Mouse (Mus musculus) embryonic facial prominence, embryonic 15.5 days (tissue): ENCODE measurements around the gene Defb41. TPM values are rescaled to one million over a fixed set of nuclear protein-coding genes. Genes with fewer than 3 reads are reported as not detected.
"Not testable (repeated sequence)": the region's sequence is repeated elsewhere in the genome, so short reads cannot be mapped to it uniquely, and the experiment has no call there.

Experiments used
- ATAC-seq: fragments of 200-750 bp; cut with Nextera tagmentation; 2 replicates; pipeline ENCODE4 v1.8.0; 2017; ENCODE audit warnings: low read depth, moderate TSS enrichment; ENCODE audit not compliant: insufficient number of reproducible peaks, low FRiP score, low TSS enrichment
- H3K27ac ChIP-seq: fragments of 300-500 bp; sonication (generic); replicated peaks from 2 replicates; pipeline ENCODE4 v1.5.1; 2015; ENCODE audit warnings: mild to moderate bottlenecking, inconsistent platforms
- H3K27me3 ChIP-seq: fragments of 300-500 bp; sonication (generic); 2 replicates; pipeline ENCODE4 v1.6.1; 2015; ENCODE audit warnings: inconsistent platforms
- H3K36me3 ChIP-seq: fragments of 300-500 bp; sonication (generic); 2 replicates; pipeline ENCODE4 v1.6.1; 2015; ENCODE audit warnings: mild to moderate bottlenecking, inconsistent platforms
- H3K4me1 ChIP-seq: fragments of 300-500 bp; sonication (generic); 2 replicates; pipeline ENCODE4 v1.6.1; 2015; ENCODE audit warnings: inconsistent platforms
- H3K4me2 ChIP-seq: fragments of 300-500 bp; sonication (generic); replicated peaks from 2 replicates; pipeline ENCODE4 v1.6.1; 2015; ENCODE audit warnings: mild to moderate bottlenecking, inconsistent platforms
- H3K4me3 ChIP-seq: fragments of 300-500 bp; sonication (generic); replicated peaks from 2 replicates; pipeline ENCODE4 v1.5.1; 2015; ENCODE audit warnings: mild to moderate bottlenecking, inconsistent platforms
- H3K9ac ChIP-seq: fragments of 300-500 bp; sonication (generic); 2 replicates; pipeline ENCODE4 v1.6.1; 2015; ENCODE audit warnings: inconsistent platforms
- H3K9me3 ChIP-seq: fragments of 300-500 bp; sonication (generic); replicated peaks from 2 replicates; pipeline ENCODE4 v1.6.1; 2016; ENCODE audit warnings: inconsistent platforms
- WGBS: fragments of 180-500 bp; shearing (Covaris S2); methylation state at CpG from one replicate; pipeline ENCODE4 v1.1.7; 2015; 5-methylcytosine and 5-hydroxymethylcytosine counted together
- polyA plus RNA-seq: library from polyadenylated mRNA; unstranded; fragments of >200 nt; fragmentation: Nextera tagmentation; extraction: Ambion mirVana; gene quantifications from 2 replicates; pipeline ENCODE4 v1.2.1, GENCODE M21; 2015

Gene Defb41
- polyA plus RNA-seq: not detected in 2 replicates

GRCm38 (mm10) chr1:18265038-18265437 is at the start of gene Defb41:
TSS of gene Defb41 (minus strand) at chr1:18265138.
- H3K36me3 ChIP-seq: no peaks in the 10 kb centered on the region
- H3K27ac ChIP-seq: no peak within 1 kb of the TSS
- ATAC-seq: no peak
- H3K4me3 ChIP-seq: no peak within 1 kb of the TSS
- no peaks in the 10 kb centered on the region for H3K9me3 ChIP-seq
- H3K4me2 ChIP-seq: no peak within 1 kb of the TSS
- no peaks in the 10 kb centered on the region for H3K27me3 ChIP-seq
- no peak within 1 kb of the TSS for H3K9ac ChIP-seq
- no peaks in the 10 kb centered on the region for H3K4me1 ChIP-seq

- no peaks in the 10 kb centered on the region for H3K27me3 ChIP-seq
- 73% methylated on average over 4 of the region's 4 CpGs for WGBS
- no peaks in the 10 kb centered on the region for H3K9me3 ChIP-seq
- no peak overlapping the region for H3K4me2 ChIP-seq
- H3K9ac ChIP-seq: no peak overlapping the region
- no peaks in the 10 kb centered on the region for H3K36me3 ChIP-seq
- H3K4me3 ChIP-seq: no peak overlapping the region
- H3K4me1 ChIP-seq: no peaks in the 10 kb centered on the region
- no peak for ATAC-seq
- H3K27ac ChIP-seq: no peak overlapping the region
These were observed 43.5 kb upstream of the Defb41 start for GRCm38 (mm10) chr1:18308474-18308829.

GRCm38 (mm10) chr1:18307545-18308473 is 42.9 kb upstream of the Defb41 start:
- no peaks in the 10 kb centered on the region for H3K36me3 ChIP-seq
- no peak for ATAC-seq
- H3K4me2 ChIP-seq: no peak overlapping the region
- H3K4me1 ChIP-seq: no peaks in the 10 kb centered on the region
- H3K27me3 ChIP-seq: no peaks in the 10 kb centered on the region
- H3K9ac ChIP-seq: no peak overlapping the region
- no peak overlapping the region for H3K27ac ChIP-seq
- 73% methylated on average over 12 of the region's 12 CpGs for WGBS
- H3K4me3 ChIP-seq: no peak overlapping the region
- no peaks in the 10 kb centered on the region for H3K9me3 ChIP-seq

- no peak overlapping the region for H3K4me2 ChIP-seq
- 49% methylated on average over 4 of the region's 4 CpGs for WGBS
- no peak overlapping the region for H3K9ac ChIP-seq
- H3K4me3 ChIP-seq: no peak overlapping the region
- H3K9me3 ChIP-seq: no peaks in the 10 kb centered on the region
- no peak overlapping the region for H3K27ac ChIP-seq
- no peak for ATAC-seq
- H3K27me3 ChIP-seq: no peaks in the 10 kb centered on the region
- no peaks in the 10 kb centered on the region for H3K36me3 ChIP-seq
- H3K4me1 ChIP-seq: no peaks in the 10 kb centered on the region
These were observed 27.6 kb upstream of the Defb41 start for GRCm38 (mm10) chr1:18292515-18292914.

- Histone ChIP-seq H3K9ac (no peak overlapping the region), H3K27me3 (no peaks in the 10 kb centered on the region), H3K4me1 (no peaks in the 10 kb centered on the region), H3K4me2 (no peak overlapping the region), H3K27ac (no peak overlapping the region), H3K36me3 (no peaks in the 10 kb centered on the region), H3K4me3 (no peak overlapping the region), H3K9me3 (no peaks in the 10 kb centered on the region)
- 41% methylated on average over 3 of the region's 3 CpGs for WGBS
- no peak for ATAC-seq
These were observed 23.9 kb upstream of the Defb41 start for GRCm38 (mm10) chr1:18288860-18289259.

- Histone ChIP-seq H3K4me1 (no peaks in the 10 kb centered on the region), H3K4me3 (no peak overlapping the region), H3K36me3 (no peaks in the 10 kb centered on the region), H3K9me3 (no peaks in the 10 kb centered on the region), H3K4me2 (no peak overlapping the region), H3K9ac (no peak overlapping the region), H3K27ac (no peak overlapping the region), H3K27me3 (no peaks in the 10 kb centered on the region)
- ATAC-seq: no peak
These were observed 22.4 kb upstream of the Defb41 start for GRCm38 (mm10) chr1:18287371-18287770.

- no peaks in the 10 kb centered on the region for H3K36me3 ChIP-seq
- H3K27ac ChIP-seq: no peak overlapping the region
- no peaks in the 10 kb centered on the region for H3K9me3 ChIP-seq
- no peak overlapping the region for H3K4me2 ChIP-seq
- H3K9ac ChIP-seq: no peak overlapping the region
- H3K4me1 ChIP-seq: no peaks in the 10 kb centered on the region
- H3K4me3 ChIP-seq: no peak overlapping the region
- no peak for ATAC-seq
- no peaks in the 10 kb centered on the region for H3K27me3 ChIP-seq
- WGBS: 81% methylated on average over 4 of the region's 4 CpGs
These were observed 6.2 kb upstream of the Defb41 start for GRCm38 (mm10) chr1:18271095-18271494.

- Histone ChIP-seq H3K9me3 (no peaks in the 10 kb centered on the region), H3K27ac (no peak overlapping the region), H3K36me3 (no peaks in the 10 kb centered on the region), H3K27me3 (no peaks in the 10 kb centered on the region), H3K4me2 (no peak overlapping the region), H3K4me3 (no peak overlapping the region), H3K4me1 (no peaks in the 10 kb centered on the region), H3K9ac (no peak overlapping the region)
- 65% methylated on average over 5 of the region's 5 CpGs for WGBS
- ATAC-seq: no peak
These were observed 3.9 kb upstream of the Defb41 start for GRCm38 (mm10) chr1:18268845-18269244.

- not testable (repeated sequence) for H3K36me3 ChIP-seq, H3K27me3 ChIP-seq, H3K4me3 ChIP-seq, H3K9me3 ChIP-seq, H3K9ac ChIP-seq, H3K4me1 ChIP-seq, ATAC-seq, H3K27ac ChIP-seq, H3K4me2 ChIP-seq
- WGBS: 85% methylated on average over 9 of the region's 9 CpGs
These were observed 18.9 kb downstream of the Defb41 start for GRCm38 (mm10) chr1:18245801-18246580.

- 81% methylated on average over 1 of the region's 1 CpGs for WGBS
- Histone ChIP-seq H3K4me1 (no peaks in the 10 kb centered on the region), H3K27me3 (no peaks in the 10 kb centered on the region), H3K4me2 (no peak within 1 kb of the TSS), H3K4me3 (no peak within 1 kb of the TSS), H3K36me3 (no peaks in the 10 kb centered on the region), H3K9ac (no peak within 1 kb of the TSS), H3K9me3 (no peaks in the 10 kb centered on the region), H3K27ac (no peak within 1 kb of the TSS)
- no peak for ATAC-seq
These were observed 27.6 kb downstream of the Defb41 start, which contains the start of gene Defb18 for GRCm38 (mm10) chr1:18237343-18237742. TSS of gene Defb18 (minus strand) at chr1:18237443.

- no peaks in the 10 kb centered on the region for H3K4me1 ChIP-seq
- H3K4me3 ChIP-seq: no peak overlapping the region
- no peak overlapping the region for H3K4me2 ChIP-seq
- ATAC-seq: no peak
- WGBS: 20% methylated on average over 3 of the region's 3 CpGs
- no peak overlapping the region for H3K9ac ChIP-seq
- H3K36me3 ChIP-seq: no peaks in the 10 kb centered on the region
- H3K27me3 ChIP-seq: no peaks in the 10 kb centered on the region
- H3K9me3 ChIP-seq: no peaks in the 10 kb centered on the region
- no peak overlapping the region for H3K27ac ChIP-seq
These were observed 41.5 kb downstream of the Defb41 start for GRCm38 (mm10) chr1:18223385-18223945.
